Mouse (Mus musculus): Measurements from ENCODE around the gene Gm27027.
A peak's percentile ranks its signal among the peaks of the same experiment; 100 is the strongest.

Gm27027 gene

DNA sequence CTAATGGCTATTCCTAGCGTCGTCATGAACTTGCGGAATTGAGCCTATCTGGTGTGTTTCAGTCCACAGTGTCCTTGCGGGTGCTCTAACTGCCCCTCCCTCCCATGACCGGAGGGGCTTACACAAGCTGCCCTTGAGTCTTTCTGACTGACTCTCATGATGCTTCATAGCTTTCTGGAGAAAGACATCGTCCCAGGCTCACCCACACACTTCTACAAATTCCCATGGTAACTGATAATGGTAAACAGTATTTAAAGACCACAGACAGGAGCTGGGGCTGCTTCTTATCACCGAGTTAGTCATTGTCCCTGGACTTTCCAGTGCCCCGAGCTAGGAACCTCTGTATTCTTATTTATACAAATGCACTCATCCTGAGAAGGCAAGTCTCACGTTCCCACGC lies 67.3 kb downstream of the Gm27027 start:
- DNase-seq (ENCODE audit: low spot score in 2 of 2) = no peak

DNA sequence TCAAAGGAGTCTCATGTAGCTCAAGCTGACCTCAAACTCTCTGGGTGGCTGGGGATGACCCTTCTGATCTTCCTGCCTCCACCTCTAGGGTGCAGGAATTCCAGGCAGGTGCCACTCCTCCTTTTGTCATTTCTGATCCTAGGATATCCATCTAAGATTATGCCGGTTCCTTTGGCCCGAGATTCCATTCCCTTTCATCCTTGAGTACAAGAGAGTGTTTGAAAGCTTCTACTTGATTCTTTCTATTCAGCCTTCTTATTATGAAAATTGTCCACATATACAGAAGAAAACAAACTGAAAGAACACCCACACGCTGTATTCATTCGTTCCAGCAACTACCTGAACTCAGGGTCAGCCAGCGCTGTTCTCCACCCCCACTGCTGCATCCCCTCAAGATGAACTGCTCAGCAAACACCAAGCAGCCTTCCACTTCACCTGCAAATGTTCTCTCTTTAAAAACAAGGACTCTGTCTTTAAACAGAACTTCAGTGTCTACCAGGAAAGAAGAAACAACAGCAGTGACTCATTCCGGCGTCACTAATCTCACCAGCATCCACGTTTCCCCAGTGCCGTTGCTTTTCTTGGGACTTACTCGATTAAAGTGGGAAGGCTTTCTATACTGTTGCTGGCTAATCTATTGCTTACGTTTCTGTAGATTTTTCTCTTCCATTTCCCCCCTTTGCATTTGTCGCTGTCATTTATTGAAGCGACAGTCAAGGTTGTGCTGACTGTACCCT lies 68.3 kb downstream of the Gm27027 start:
- DNase-seq (ENCODE audit: low spot score in 2 of 2) = no peak

GRCm38 (mm10) chr2:93926141-93926540 lies 70.0 kb downstream of the Gm27027 start:
- no peak for DNase-seq (ENCODE audit: low spot score in 2 of 2)

DNA sequence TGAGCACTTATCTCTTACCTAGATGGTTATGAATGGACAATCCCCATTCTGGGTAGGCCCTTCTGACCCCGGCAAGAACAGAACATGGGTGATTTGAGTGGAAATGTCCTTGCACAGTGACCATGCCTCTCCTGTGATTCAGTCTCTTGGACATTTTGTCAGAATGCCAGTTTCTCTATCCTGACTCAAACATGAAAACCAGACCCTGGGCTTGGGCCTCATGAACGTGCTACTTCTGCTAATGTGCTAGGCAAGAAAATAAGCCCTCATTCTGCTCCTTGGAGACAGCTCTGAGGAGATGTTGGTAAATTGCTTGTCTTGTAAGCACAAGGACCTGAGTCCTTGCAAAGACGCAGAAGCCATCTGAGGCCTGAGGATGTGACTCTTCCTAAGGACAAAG lies 77.1 kb downstream of the Gm27027 start:
- no peak for DNase-seq (ENCODE audit: low spot score in 2 of 2)

DNA sequence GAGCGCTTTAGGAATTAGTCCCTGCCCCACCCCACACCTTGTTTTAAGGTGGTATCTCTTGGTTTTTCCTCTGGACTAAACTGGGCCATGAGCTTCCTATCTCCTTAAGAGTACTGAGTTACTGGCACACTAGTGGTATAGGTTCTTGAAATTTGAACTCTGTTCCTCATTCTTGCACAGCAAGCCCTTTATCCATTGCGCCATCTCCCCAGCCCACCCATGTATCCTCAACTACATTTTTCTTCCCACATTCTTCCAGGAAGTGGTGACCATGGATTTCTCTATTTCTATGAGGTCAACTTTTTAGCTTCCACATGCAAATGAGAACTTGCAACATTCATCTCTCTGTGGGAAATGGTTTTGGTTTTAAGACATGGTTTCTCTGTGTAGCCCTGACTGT lies 82.6 kb downstream of the Gm27027 start:
- DNase-seq (ENCODE audit: low spot score in 2 of 2) = no peak

DNA sequence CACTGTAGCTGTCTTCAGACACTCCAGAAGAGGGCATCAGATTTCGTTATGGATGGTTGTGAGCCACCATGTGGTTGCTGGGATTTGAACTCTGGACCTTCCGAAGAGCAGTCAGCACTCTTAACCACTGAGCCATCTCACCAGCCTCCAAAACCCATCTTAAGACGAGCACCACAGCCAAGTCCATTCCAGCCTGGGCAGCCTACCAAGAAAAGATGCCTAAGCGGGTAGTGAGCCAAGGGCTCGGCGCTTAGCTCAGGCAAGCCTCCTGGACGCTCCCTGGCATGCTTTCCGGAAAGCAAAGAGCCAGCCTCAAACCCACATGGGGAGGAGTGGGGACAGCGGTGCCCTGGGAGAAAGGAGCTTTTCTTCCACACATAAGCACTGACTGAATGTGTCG lies 84.2 kb downstream of the Gm27027 start:
- DNase-seq (ENCODE audit: low spot score in 2 of 2) = peak in 1 of 2 experiments; percentile 35

GRCm38 (mm10) chr2:93909716-93910115 lies 86.4 kb downstream of the Gm27027 start:
- peak in 1 of 2 experiments; percentile 39 for DNase-seq (ENCODE audit: low spot score in 2 of 2)

GRCm38 (mm10) chr2:93907519-93908294 lies 88.4 kb downstream of the Gm27027 start:
- DNase-seq (ENCODE audit: low spot score in 2 of 2) = no peak
